Mouse (Mus musculus) left cerebral cortex, adult 18-20 months (tissue): ENCODE results near the gene Wfdc9. TPM values are rescaled to one million over a fixed set of nuclear protein-coding genes. Genes with fewer than 3 reads are reported as not detected.
"Not testable (repeated sequence)": the region's sequence is repeated elsewhere in the genome, so short reads cannot be mapped to it uniquely, and the experiment has no call there.

Experiments used
- DNase-seq, 2 experiments: peaks; one replicate each; pipeline ENCODE4 v3.0.0; 2021 to 2022; ENCODE audit warnings: low spot score in 2 of 2, mixed read lengths in 1 of 2
- total RNA-seq, 2 experiments: library from RNA; stranded (reverse); gene quantifications; 2 replicates each; pipeline ENCODE4 v1.2.3; 2021

The Wfdc9 gene
- total RNA-seq, 2 experiments from 2014 or later: not detected

DNA sequence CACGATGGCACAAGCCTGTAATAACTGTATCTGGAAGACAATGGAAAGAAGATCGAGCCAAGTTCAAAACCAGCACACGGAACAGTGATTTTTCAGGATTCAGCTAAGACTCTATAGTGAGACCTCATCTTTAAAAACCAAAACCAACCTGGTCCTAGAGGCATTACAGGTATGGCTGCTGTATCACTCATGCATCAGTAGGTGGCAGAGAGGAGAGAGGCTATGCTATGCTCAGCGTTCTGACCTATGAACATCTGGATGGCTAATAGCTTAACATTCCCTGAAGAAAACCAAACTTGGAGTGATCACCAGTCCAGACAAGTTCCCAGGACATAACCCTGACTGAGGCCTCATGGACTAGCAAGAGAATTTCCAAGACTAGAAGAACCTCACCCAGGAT lies 34.6 kb downstream of the Wfdc9 start:
- DNase-seq: no peak

DNA sequence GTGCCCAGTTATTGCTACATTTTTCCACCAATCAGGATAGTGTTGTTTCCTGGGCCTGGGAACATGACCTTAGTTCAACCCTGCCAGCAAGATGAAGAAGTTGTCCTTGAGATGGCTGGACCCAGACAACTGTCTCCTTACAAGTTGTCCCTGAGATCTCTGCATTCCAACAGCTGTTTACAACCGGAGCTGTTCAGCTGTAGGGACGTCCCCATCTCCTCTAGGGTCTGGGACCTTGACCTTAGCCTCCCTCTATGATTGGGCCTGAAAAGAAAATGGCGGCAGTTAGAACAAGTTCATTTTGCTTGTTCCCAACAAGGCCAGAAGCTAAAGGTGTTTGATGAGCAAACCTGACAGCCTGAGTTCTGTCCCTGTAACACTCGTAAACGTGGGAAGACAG lies 37.3 kb downstream of the Wfdc9 start:
- no peak for DNase-seq

DNA sequence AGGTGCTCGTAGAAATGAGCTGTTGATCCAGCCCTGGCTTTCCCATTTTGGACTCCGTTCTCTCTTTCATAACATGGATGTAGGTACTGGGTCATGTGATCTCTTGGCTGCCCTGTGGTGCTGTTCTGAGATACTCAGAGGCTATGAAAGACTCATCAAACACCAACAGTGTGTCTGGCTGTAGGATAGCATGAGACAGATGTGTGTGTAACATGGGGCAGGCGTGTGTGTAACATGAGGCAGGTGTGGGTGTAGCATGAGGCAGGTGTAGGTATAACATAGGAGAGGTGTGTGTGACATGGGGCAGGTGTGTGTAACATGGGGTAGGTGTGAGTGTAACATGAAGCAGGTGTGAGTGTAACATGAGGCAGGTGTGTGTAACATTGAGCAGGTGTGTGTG lies 41.0 kb downstream of the Wfdc9 start:
- DNase-seq: no peak

DNA sequence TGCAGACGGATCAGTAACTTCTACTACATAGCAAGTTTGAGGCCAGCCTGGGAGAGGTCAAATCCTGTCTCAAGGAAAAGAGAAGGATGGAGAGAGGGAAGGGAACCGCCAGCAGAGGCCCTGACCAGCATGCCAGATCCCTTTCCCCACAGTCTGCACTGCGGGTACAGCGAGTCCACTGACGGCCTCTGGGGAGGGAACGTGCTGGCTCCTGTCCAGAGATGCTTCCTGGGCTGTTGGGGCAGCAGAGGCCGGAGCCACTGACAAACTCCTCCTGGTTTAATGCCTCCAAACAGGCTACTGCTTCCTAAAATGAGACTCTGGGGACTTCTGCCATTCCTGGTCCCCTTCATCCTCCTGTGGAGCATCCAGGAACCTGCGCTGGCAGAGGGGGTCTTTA lies 42.9 kb downstream of the Wfdc9 start, which contains the start of the genes Wfdc6b and Wfdc8:
Wfdc6b (plus strand) TSS at position 52 of the 400 bp plus-strand sequence.
Wfdc8 (minus strand) TSS at position 156 of the 400 bp plus-strand sequence.
- not testable (repeated sequence) for DNase-seq

DNA sequence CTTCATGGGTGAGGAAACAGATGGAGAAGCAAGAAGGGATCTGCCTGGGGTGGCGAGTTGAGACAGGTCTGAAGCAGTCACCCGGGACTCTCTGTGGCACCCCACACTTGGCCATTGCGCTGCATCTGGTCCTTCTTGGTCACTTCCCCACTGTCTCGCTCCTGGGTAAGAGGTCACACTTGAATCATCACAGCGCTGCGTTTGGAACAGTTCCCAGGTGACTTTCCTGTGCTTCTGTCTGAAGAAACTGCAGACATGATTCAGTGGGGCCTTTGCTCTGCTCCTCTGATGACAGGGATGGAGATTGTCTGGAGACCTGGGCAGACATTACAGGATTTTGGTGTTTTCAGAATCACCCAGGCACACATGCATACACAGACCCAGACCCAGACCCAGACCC lies 47.6 kb downstream of the Wfdc9 start:
- no peak for DNase-seq

DNA sequence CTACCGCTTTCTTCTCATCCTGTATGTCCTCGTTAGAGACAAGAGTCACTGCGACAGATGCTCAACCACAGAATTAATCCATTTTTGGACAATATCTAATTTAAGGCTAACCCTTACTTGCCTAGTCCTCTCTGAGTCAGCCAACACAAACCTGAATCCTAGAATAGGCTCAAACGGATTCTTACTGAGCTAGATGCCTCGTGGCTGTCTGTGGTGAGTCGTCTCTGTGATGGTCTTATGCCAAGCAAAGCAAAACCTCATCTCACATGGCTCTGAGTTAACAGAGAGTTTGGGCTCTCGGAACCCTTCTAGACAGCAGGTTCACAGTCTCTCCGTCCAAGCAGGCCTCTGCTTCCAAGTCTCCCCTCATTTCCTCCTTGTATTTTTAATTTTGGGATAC lies 52.0 kb downstream of the Wfdc9 start:
- DNase-seq: no peak

DNA sequence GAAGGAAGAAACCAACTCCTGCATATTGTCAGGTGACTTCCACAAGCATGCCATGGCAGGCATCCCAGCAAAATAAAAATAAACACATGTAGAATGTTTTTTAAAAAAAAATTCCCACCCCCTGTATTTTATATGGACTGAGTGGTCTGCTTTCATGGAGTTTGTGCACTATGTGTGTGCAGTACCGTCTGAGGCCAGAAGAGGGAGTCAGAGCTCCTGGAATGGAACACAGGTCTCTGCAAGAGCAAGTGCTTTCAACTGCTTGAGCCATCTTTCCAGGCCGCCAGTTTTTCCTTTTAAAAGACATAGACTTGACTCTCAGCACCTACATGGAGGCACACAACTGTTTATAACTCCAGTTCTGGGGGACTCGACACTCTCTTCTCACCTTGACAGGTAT lies 52.9 kb downstream of the Wfdc9 start:
- DNase-seq: no peak

DNA sequence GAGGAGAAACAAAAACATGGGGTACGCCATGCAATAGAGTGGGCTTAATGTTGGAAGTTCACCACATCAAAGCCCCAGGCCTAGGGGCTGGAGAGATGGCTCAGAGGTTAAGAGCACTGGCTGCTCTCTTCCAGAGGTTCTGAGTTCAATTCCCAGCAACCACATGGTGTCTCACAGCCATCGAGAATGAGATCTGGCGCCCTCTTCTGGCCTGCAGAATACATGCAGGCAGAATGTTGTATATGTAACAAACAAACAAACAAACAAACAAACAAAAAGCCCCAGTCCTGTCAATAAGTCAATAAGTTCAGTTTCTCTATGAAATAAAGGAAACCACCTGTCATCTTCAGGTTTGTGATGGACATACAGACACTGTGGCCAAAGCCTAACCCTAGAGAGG lies 56.2 kb downstream of the Wfdc9 start:
- no peak for DNase-seq

Other genes starting within 250 kb of the Wfdc9 start
- gene Sdc4, start 212.7 kb downstream of the Wfdc9 start, total RNA-seq: 10 to 100 TPM; 72.7 to 80.1 TPM
- gene Sys1, start 199.6 kb downstream of the Wfdc9 start, total RNA-seq: 10 to 100 TPM; 43.5 to 44.6 TPM
- 1 to 10 TPM; 2.0 to 6.4 TPM for gene Gm20458, start 195.6 kb downstream of the Wfdc9 start, total RNA-seq
- not detected for gene Trp53tg5, start 182.9 kb downstream of the Wfdc9 start, total RNA-seq
- gene Dbndd2, start 170.5 kb downstream of the Wfdc9 start, total RNA-seq: 100 to 1,000 TPM; 108 to 126 TPM
- gene Pigt, start 159.1 kb downstream of the Wfdc9 start, total RNA-seq: 10 to 100 TPM; 83.0 to 89.2 TPM
- under 1 TPM in 1 of 2 experiments, not detected in 1; 0.59 TPM for gene Wfdc2, start 94.2 kb downstream of the Wfdc9 start, total RNA-seq
- not detected for gene Spint3, start 83.1 kb downstream of the Wfdc9 start, total RNA-seq
- gene Wfdc6a, start 71.1 kb downstream of the Wfdc9 start, total RNA-seq: not detected
- gene Eppin, start 63.0 kb downstream of the Wfdc9 start, total RNA-seq: not detected
- gene Wfdc6b, start 43.1 kb downstream of the Wfdc9 start, total RNA-seq: not detected
- not detected for gene Wfdc8, start 43.0 kb downstream of the Wfdc9 start, total RNA-seq
- not detected for gene Wfdc16, start 17.8 kb downstream of the Wfdc9 start, total RNA-seq
- not detected for gene Wfdc10, start 537 bp downstream of the Wfdc9 start, total RNA-seq
- not detected for gene Wfdc11, start 17.5 kb upstream of the Wfdc9 start, total RNA-seq
- gene Wfdc13, start 28.5 kb upstream of the Wfdc9 start, total RNA-seq: not detected
- not detected for gene Spint4, start 41.9 kb upstream of the Wfdc9 start, total RNA-seq
- gene Spint5, start 58.7 kb upstream of the Wfdc9 start, total RNA-seq: not detected
- gene Wfdc3, start 89.3 kb upstream of the Wfdc9 start, total RNA-seq: 1 to 10 TPM; 1.3 to 1.5 TPM
- 10 to 100 TPM; 34.5 to 37.5 TPM for gene Dnttip1, start 89.4 kb upstream of the Wfdc9 start, total RNA-seq
- not detected for gene Ube2c, start 113.3 kb upstream of the Wfdc9 start, total RNA-seq
- gene Tnnc2, start 123.4 kb upstream of the Wfdc9 start, total RNA-seq: 1 to 10 TPM; 1.7 TPM
- gene Snx21, start 129.2 kb upstream of the Wfdc9 start, total RNA-seq: 10 to 100 TPM; 52.9 to 57.0 TPM
- 10 to 100 TPM; 25.5 to 26.1 TPM for gene Acot8, start 148.3 kb upstream of the Wfdc9 start, total RNA-seq
- gene Zswim3, start 148.5 kb upstream of the Wfdc9 start, total RNA-seq: 10 to 100 TPM; 10.1 to 10.2 TPM
- 10 to 100 TPM; 23.2 to 25.2 TPM for gene Zswim1, start 166.1 kb upstream of the Wfdc9 start, total RNA-seq
- not detected for gene Spata25, start 172.0 kb upstream of the Wfdc9 start, total RNA-seq
- 10 to 100 TPM; 93.1 to 93.6 TPM for gene Ctsa, start 176.3 kb upstream of the Wfdc9 start, total RNA-seq
- 1 to 10 TPM; 3.1 TPM for gene Neurl2, start 176.9 kb upstream of the Wfdc9 start, total RNA-seq
- 10 to 100 TPM; 90.7 to 93.5 TPM for gene Pltp, start 201.1 kb upstream of the Wfdc9 start, total RNA-seq
- gene Pcif1, start 222.7 kb upstream of the Wfdc9 start, total RNA-seq: 10 to 100 TPM; 40.6 to 46.1 TPM